ENCODE assay signal across 18 mouse cellular contexts in the genomic region with DNA sequence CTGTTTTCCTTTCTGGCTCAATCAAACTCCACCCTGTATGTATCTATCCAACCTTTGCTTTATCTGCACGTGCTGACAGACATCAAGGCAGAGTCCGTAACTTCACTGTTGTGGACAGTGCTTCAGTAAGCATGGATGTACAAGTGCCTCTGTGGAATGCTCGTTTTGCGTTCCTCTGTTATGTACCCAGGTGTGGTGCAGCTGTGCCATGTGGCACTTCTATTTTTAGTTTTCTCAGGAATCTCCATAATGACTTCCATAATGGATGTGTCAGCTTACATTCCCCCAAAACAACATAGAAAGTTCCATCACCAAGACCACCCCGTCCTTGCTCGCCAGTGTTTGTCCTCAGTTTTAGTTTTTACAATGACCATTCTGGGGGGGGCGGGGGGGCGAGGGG.
"Had no signal": no experiment of that assay in that cellular context is flagged by ENCODE, and none has a peak within 500 bp of the region (broad histone marks: within the 10 kb centered on the region; RNA-seq: fewer than 3 reads in every experiment).

No protein-coding gene starts in this region.

- H3K4me3 ChIP-seq: layer of hippocampus, adult 2 months; liver, embryonic 15.5 days; megakaryocyte, embryonic 14.5 days; midbrain, embryonic 12.5 days; neural tube, embryonic 13.5 days; stomach, embryonic 15.5 days had no signal

- H3K27ac ChIP-seq: kidney, postnatal 0 days; layer of hippocampus, adult 2 months; liver, embryonic 15.5 days; macrophage; midbrain, embryonic 12.5 days; neural tube, embryonic 13.5 days; stomach, embryonic 15.5 days had no signal

- H3K9ac ChIP-seq: liver, embryonic 15.5 days; lung, embryonic 14.5 days; midbrain, embryonic 12.5 days; neural tube, embryonic 13.5 days; stomach, embryonic 15.5 days had no signal

- H3K36me3 ChIP-seq: liver, embryonic 15.5 days; midbrain, embryonic 12.5 days; neural tube, embryonic 13.5 days; stomach, embryonic 15.5 days had no signal

- H3K27me3 ChIP-seq: liver, embryonic 15.5 days; neural tube, embryonic 13.5 days; stomach, embryonic 15.5 days had no signal

- ATAC-seq: midbrain, embryonic 16.5 days had no signal

- DNase-seq: kidney, adult 11 months; kidney, adult 9 months; kidney, postnatal 4 days; lung, embryonic 14.5 days; lung, postnatal 10 days; retina, postnatal 1 day; thymus, adult 2 months; thymus, postnatal 25 days had no signal

- H3K4me2 ChIP-seq: liver, embryonic 11.5 days; liver, embryonic 15.5 days; lung, embryonic 14.5 days; midbrain, embryonic 12.5 days; neural tube, embryonic 13.5 days; stomach, embryonic 15.5 days had no signal

- H3K9me3 ChIP-seq: liver, embryonic 15.5 days; megakaryocyte, embryonic 14.5 days; midbrain, embryonic 12.5 days; stomach, embryonic 15.5 days had no signal
